Mouse (Mus musculus) T-helper 1 cell (primary cell): ENCODE measurements around the gene Gtf2i.
"Not testable (repeated sequence)": the region's sequence is repeated elsewhere in the genome, so short reads cannot be mapped to it uniquely, and the experiment has no call there.

Source experiments
- in situ Hi-C: fragments of 300-600 bp; cut with MboI, MseI; formaldehyde crosslinking; loops from one replicate; pipeline ENCODE4 v1.15.1; 2025; ENCODE audit warnings: high pct_unique_total_duplicates

The Gtf2i gene

GRCm38 (mm10) chr5:134314688-134315622, at the start of gene Gtf2i:
TSS of gene Gtf2i (minus strand) at chr5:134314760.
- in situ Hi-C loops, result no loop called here

DNA sequence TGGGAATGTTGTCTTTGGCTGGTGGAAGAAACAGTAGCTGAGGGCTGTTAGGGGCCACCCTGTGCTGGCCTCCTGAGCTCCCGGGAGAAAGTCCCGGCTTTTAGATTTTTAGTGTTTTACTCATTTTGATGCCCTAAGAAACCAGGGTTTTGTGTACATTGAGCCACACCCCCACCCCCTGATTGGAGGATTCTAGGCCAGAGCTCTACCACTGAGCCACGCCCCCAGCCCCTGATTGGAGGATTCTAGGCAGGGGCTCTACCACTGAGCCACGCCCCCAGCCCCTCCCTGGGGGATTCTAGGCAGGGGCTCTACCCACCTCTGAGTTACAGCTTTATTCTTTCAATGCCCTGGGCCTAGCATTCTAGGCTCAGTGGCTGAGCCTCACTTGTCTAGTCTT, 44.5 kb upstream of the Gtf2i start:
- in situ Hi-C loops, result no loop called here

DNA sequence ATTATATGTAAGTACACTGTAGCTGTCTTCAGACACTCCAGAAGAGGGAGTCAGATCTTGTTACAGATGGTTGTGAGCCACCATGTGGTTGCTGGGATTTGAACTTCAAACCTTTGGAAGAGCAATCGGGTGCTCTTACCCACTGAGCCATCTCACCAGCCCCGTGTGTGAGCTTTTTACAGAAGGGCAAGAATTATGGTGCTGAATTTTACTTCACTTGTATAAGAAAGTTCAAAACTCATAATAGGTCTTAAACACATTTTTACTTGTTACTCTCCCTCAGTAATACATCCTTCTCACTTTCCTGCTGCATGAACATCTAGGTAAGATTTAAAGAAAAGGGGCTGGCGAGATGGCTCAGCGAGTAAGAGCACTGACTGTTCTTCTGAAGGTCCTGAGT, 40.8 kb upstream of the Gtf2i start:
- in situ Hi-C loops, result not testable (repeated sequence)

DNA sequence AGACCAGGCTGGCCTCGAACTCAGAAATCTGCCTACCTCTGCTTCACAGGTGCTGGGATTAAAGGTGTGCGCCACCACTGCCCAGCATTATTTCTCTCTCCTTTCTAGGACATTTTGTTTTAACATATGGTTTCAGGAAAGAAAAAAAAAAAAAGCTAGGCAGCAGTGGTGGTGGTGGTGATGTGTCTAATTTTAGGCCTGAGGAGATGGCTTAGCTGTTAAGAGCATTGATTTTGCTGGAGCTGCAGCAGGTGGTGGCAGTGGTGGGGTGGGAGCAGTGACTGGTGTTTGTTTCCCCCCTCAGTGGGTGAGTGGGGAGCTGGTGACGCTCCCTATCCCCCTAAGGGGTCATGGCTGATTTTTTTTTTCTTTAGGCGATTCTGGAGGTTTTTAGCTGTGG, 38.6 kb upstream of the Gtf2i start:
- in situ Hi-C loops, result no loop called here

GRCm38 (mm10) chr5:134352527-134353001, 38.0 kb upstream of the Gtf2i start:
- in situ Hi-C loops, result no loop called here

DNA sequence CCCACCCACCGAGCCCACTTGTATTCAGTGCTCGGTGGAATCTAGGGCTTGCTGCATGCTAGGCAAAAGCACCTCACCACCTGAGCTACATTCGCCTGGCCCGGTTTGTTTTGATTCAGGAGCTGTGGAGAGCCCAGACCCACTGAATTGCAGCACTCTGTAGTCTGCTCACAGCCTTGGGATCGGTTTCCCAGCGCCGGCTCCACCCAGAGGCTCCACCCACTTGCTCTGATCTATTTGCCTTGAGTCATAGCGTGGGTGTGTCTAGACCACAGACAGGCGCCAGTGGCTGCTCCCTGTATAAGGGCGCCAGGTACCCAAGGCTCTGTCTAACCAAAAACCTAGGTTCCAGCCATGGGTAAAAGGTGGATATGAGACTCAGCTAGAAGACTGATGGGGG, 36.1 kb upstream of the Gtf2i start:
- in situ Hi-C loops, result no loop called here

DNA sequence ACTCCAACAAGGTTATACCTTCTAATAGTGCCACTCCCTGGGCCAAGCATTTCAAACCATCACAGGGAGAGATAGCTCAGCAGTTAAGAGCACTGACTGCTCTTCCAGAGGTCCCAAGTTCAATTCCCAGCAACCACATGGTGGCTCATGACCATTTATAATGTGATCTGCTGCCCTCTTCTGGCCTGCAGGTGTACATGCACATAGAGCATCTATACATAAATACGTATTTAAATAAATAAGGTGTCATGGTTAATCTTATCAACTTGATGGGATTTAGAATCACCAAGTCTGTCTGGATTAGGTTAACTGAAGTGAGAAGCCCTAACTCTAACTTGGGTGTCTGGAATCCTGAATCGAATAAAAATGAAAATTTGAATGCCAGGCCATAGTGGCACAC, 32.5 kb upstream of the Gtf2i start:
- in situ Hi-C loops, result no loop called here

DNA sequence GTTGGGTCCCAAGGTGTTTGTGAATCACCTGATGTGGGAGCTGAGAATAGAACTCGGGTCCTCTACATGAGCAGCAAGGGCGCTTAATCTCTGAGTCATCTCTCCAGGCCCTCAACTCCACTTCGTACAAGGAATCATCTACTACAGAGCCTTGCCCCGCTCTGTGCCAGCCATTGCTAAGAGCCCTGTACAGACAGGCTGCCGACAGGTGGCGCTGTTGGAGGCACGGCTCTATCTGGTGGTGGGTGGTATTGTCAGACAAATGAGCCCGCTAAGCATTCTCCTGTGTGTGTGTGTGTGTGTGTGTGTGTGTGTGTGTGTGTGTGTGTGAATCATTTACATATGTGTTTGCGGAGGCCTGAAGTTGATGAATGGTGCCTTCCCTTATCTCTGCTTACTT, 30.9 kb upstream of the Gtf2i start:
- in situ Hi-C loops, result no loop called here

DNA sequence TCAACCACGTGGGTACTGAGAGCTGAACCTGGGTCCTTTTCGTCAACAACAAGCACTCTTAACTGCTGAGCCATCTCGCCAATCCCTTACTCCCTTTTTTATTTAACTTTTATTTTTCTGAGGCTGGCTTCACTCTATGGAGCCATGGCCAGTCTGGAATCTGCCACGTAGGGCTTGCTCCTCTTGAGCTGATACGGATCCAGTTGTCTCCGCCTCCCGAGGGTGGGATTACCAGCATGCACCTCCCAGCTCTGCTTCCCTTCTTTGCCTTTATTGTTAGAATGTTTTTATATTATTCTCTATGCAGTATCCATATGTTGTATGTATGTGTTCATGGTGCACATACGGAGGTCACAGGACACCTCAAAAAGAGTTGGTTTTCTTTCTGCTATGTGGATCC, 29.5 kb upstream of the Gtf2i start:
- in situ Hi-C loops, result loop anchor here (5.0 kb wide), 2 partner anchors 117 to 157 kb away; partner anchors contain the start of gene Ncf1

- in situ Hi-C loops, result loop anchor here (5.0 kb wide), 2 partner anchors 116 to 156 kb away; partner anchors contain the start of gene Ncf1
These were observed 29.0 kb upstream of the Gtf2i start for GRCm38 (mm10) chr5:134343530-134343929.

GRCm38 (mm10) chr5:134342503-134343205, 28.1 kb upstream of the Gtf2i start:
- in situ Hi-C loops, result loop anchor here (5.0 kb wide), 2 partner anchors 115 to 155 kb away; partner anchors contain the start of gene Ncf1

DNA sequence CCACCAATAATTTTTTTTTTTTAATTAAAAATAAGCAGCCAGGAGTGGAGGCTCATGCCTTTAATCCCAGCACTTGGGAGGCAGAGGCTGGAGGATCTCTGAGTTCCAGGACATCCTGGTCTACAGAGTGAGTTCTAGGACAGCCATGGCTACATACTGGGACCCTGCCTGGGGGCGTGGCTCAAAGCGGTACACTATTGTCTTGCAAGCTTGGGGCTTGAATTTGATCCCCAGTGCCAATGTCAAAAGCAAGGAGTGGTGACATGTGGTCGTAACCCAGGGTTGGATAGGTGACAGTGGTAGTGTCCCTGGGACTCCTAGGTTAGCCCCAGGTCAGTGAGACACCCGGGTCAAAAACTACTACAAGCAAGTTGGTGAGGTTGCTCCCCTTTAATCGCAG, 27.2 kb upstream of the Gtf2i start:
- in situ Hi-C loops, result loop anchor here (5.0 kb wide), 2 partner anchors 114 to 154 kb away; partner anchors contain the start of gene Ncf1

DNA sequence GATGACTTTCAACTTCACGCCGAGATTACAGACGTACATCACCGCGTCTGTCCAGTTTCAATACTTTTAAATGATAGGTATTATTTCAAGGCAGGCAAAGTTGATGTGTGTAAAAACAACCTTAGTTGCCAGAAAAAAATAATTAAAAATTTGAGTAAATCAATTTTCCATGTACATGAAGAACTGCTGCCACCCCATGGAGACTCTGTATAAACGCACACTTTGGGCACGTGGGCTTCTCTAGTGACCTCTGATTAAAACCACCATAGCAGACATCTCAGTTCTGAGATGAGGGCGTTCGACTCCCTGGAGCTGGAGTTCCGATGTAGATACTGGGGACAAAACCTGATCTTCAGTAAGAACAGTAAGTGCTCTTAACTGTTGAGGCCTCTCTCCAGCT, 26.8 kb upstream of the Gtf2i start:
- in situ Hi-C loops, result loop anchor here (5.0 kb wide), 2 partner anchors 114 to 154 kb away; partner anchors contain the start of gene Ncf1

DNA sequence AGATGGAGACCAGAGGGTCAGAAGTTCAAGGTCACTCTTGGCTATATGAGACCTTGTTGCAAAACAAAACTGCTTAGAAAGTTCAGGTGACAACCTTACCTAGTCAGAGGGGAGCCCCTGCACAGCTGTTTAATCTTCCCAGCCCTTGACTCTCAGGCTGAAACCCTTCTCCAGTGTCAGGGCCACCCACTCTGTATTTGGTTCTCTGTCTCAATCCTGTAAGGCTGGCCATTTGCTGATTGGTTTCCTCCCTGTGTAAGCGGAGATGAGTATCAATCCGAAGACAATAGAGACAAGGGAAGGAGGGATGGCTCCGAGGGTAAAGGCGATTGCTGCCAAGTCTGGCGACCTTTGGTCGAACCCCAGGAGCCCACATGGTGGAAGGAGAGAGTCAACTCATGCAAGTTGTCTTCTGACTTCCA, 25.6 kb upstream of the Gtf2i start:
- in situ Hi-C loops, result loop anchor here (5.0 kb wide), 2 partner anchors 113 to 153 kb away; partner anchors contain the start of gene Ncf1

- in situ Hi-C loops, result not testable (repeated sequence)
These were observed 22.5 kb upstream of the Gtf2i start for GRCm38 (mm10) chr5:134337012-134337411.

- in situ Hi-C loops, result no loop called here
These were observed 18.2 kb upstream of the Gtf2i start for GRCm38 (mm10) chr5:134332743-134333142.

GRCm38 (mm10) chr5:134330082-134330481, 15.5 kb upstream of the Gtf2i start:
- in situ Hi-C loops, result no loop called here

DNA sequence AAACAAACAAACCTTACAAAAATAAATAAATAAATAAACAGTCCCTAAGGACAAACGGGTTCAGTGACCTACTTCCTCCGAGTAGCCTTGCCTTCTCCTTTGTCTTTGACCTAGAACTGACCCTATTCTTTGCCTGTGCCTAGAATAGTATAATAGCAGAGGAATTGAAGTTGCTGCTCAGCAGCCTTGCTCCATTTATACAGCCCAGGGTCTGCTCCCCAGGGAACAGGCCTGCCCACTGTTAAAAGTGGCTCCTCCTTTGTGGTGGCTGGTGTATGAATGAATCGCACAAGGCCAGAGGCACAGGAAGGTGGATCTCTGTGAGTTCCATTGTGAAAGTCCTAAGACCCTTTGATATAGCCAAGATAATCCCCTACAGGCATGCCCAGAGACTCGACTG, 14.8 kb upstream of the Gtf2i start:
- in situ Hi-C loops, result loop anchor here (5.0 kb wide), 1 partner anchor 57 kb away; no protein-coding TSS in a partner anchor

GRCm38 (mm10) chr5:134328482-134329001, 14.0 kb upstream of the Gtf2i start:
- in situ Hi-C loops, result loop anchor here (5.0 kb wide), 1 partner anchor 56 kb away; no protein-coding TSS in a partner anchor

DNA sequence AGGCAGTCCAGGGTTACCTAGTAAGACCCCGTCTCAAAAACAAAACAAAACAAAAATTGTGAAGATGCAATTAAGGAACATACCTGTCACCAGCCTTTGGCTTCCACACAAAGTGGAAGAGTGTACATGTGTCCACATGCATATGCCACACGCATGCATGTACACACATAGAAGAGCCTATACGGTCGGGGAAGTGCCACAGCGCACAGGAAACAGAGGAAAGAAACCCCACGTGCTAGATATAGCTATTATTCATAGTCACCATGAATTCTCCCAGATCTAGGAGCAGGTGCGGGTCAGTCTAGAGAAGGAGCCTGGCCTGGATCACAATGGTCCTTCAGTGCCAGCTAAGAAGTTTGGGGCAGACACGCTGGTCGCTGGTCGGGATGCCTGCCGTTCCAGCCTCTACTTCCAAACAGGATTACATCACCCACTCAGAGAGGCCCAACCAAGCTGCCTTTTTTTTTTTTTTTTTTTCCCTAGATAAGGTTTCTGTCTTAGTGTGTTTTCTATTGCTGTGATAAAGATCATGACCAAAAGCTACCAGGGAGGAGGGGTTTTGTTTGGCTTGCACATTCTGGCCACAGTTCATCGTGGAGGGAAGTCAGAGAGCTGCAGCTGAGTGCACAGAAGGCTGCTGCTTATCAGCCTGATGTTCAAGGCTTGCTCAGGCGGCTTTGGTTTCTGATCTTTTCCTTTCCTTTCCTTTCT, 11.5 kb upstream of the Gtf2i start:
- in situ Hi-C loops, result loop anchor here (5.0 kb wide), 1 partner anchor 54 kb away; no protein-coding TSS in a partner anchor

- in situ Hi-C loops, result no loop called here
These were observed 9.3 kb upstream of the Gtf2i start for GRCm38 (mm10) chr5:134323869-134324268.
